Mouse (Mus musculus): Measurements from ENCODE around the gene Pla1a. TPM values are rescaled to one million over a fixed set of nuclear protein-coding genes. Genes with fewer than 3 reads are reported as not detected.
A peak's percentile ranks its signal among the peaks of the same experiment; 100 is the strongest.

The Pla1a gene
- polyA plus RNA-seq, 1 experiment from 2014 or later = 49.8 TPM

DNA sequence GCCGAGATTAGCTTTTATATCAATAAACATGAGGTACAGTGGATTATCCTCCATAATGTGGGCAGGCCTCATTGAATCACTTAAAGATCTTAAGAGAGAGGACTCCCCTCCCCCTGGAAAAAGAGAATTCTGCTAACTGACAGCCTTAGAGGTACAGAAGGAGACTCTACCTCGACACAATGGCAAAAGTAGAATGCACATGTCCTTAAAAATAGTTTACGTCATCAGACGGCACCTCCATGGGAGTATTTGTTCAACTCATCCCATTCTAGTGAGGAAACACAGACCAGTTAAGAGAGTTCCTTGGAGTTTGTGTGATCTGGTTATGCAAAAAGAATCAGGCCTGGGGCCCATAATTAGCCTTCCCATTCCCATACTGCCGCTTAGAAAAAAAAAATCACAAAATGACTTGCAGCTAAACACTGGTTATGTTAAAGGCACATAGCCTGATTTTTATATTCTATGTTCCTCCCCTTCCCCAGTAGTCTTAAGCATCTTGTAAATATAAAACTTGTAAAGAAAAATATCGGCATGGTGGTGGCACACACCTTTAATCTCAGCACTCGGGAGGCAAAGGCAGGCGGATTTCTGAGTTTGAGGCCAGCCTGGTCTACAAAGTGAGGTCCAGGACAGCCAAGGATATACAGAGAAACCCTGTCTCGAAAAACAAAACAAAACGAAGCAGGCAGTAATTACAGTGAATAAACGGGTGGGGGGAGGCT is 21.7 kb upstream of the Pla1a start:
- no peak for TF ChIP-seq EP300 (IDR thresholded peaks at IDR 0.05; ENCODE audit: low read depth)
- no peak for TF ChIP-seq CTCF (IDR thresholded peaks at IDR 0.05; ENCODE audit: low read depth)
- Histone ChIP-seq H3K27me3 (ENCODE audit: insufficient read depth, low read length) (no peaks in the 10 kb centered on the region), H3K27ac (ENCODE audit: low read depth) (no peak overlapping the region), H3K9ac (replicated peaks) (no peak overlapping the region), H3K4me1 (ENCODE audit: insufficient read depth) (peaks cover 23% of the 10 kb centered on the region), H3K4me3 (ENCODE audit: low read depth, low read length) (no peak overlapping the region), H3K9me3 (ENCODE audit: low read length) (no peaks in the 10 kb centered on the region), H3K36me3 (replicated peaks; ENCODE audit: insufficient read depth, low read length) (no peaks in the 10 kb centered on the region), H3K4me2 (ENCODE audit: low read depth, low read length) (no peak overlapping the region)
- 80% methylated on average over 11 of the region's 11 CpGs for WGBS (ENCODE audit: insufficient replicate concordance)
- ATAC-seq = no peak
- no peak for DNase-seq

DNA sequence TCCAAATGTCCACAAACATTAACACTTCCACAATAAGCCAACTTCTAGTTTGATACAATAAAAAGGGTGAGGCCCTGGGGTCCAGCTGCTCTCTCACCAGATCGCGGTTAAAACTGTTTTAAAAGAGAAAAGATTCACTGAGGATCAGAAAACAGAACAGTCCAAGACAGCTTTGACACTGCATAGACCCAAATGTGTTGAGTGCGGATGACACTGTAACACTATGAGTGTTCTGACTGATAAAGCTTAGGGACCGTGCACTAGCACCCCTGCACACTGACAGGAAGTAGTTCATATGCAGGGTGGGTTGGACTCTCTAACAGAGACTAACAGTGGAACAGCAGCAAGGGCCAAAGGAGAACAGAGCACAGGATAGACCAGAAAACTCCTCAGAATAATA is 21.0 kb upstream of the Pla1a start:
- Histone ChIP-seq H3K4me1 (ENCODE audit: insufficient read depth) (peaks cover 23% of the 10 kb centered on the region), H3K36me3 (replicated peaks; ENCODE audit: insufficient read depth, low read length) (no peaks in the 10 kb centered on the region; the same call in 1 of the 2 replicates), H3K9ac (replicated peaks) (no peak overlapping the region), H3K27me3 (ENCODE audit: insufficient read depth, low read length) (no peaks in the 10 kb centered on the region), H3K4me3 (ENCODE audit: low read depth, low read length) (no peak overlapping the region), H3K27ac (ENCODE audit: low read depth) (no peak overlapping the region), H3K4me2 (ENCODE audit: low read depth, low read length) (no peak overlapping the region), H3K9me3 (ENCODE audit: low read length) (no peaks in the 10 kb centered on the region)
- no peak for DNase-seq
- no peak for TF ChIP-seq CTCF (IDR thresholded peaks at IDR 0.05; ENCODE audit: low read depth)
- no peak for TF ChIP-seq EP300 (IDR thresholded peaks at IDR 0.05; ENCODE audit: low read depth)
- WGBS (ENCODE audit: insufficient replicate concordance) = 47% methylated on average over 4 of the region's 4 CpGs
- ATAC-seq = no peak

DNA sequence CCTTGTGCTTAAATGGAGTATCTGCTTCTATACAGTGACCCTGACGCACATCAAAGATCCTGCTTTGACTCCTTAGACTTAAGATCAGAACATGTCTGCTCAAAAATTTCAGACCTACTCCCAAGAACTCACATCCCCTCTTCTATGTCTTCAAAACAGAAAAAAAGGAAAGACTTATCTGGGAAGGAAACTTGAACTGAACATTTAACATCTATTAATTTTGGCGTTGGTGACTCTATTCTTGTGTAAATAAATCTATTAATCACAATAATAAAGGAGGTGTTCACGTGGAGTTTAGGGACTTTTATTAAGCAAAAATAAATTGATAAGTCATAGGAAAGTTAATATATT is 20.2 kb upstream of the Pla1a start:
- Histone ChIP-seq H3K4me2 (ENCODE audit: low read depth, low read length) (peak overlapping the region; percentile 85), H3K36me3 (replicated peaks; ENCODE audit: insufficient read depth, low read length) (peaks cover 2% of the 10 kb centered on the region; the same call in 1 of the 2 replicates), H3K9ac (replicated peaks) (peak overlapping the region; percentile 82), H3K27me3 (ENCODE audit: insufficient read depth, low read length) (no peaks in the 10 kb centered on the region), H3K4me3 (ENCODE audit: low read depth, low read length) (peak overlapping the region; percentile 72), H3K9me3 (ENCODE audit: low read length) (no peaks in the 10 kb centered on the region), H3K27ac (ENCODE audit: low read depth) (peak overlapping the region; percentile 96), H3K4me1 (ENCODE audit: insufficient read depth) (peaks cover 18% of the 10 kb centered on the region)
- TF ChIP-seq CTCF (IDR thresholded peaks at IDR 0.05; ENCODE audit: low read depth) (no peak), EP300 (IDR thresholded peaks at IDR 0.05; ENCODE audit: low read depth) (no peak)
- ATAC-seq (no peak), DNase-seq (no peak)
- WGBS (ENCODE audit: insufficient replicate concordance) = 35% methylated on average over 3 of the region's 3 CpGs

DNA sequence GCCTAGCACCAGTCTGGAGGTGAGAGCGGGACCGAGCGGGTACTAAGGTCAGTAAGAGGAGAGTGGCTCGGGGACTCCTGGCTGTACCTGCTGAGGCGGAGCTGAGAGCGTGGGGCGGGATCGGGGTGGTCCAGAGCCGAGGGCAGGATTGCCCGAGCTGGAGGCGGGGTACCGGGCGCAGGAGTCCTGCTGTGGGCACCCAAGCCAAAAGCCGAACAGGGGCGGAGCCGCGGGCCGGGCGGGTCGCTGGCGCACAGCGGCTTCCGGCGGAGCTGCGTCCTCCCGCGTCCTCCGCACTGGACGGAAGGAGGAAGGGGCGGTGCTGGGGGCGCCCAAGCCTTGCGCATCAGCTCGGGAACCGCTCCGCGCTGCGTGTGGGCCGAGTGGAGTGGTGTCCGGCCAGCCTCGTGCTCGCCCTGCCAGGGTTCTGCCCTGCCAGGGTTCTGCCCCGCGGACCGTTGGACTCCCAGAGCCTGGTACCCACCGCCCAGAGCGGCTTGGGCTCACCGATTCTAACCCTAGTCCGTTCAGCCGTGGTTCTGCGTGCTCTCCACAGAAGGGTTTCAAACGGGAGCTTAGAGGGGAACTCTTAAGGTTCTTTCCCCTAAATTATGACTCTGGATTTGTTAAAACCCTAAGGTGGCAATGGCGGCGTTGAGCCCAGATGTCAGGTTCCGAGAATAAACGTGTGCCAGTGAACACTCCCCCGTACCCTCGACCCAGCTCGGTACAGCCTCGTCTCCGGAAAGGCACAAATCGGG is 19.7 kb upstream of the Pla1a start, which contains the start of gene Adprh:
Adprh (minus strand) TSS at position 262 of the 761 bp plus-strand sequence.
- 1% methylated on average over 39 of the region's 61 CpGs for WGBS (ENCODE audit: insufficient replicate concordance)
- TF ChIP-seq CTCF (IDR thresholded peaks at IDR 0.05; ENCODE audit: low read depth) (no peak), EP300 (IDR thresholded peaks at IDR 0.05; ENCODE audit: low read depth) (no peak)
- Histone ChIP-seq H3K9me3 (ENCODE audit: low read length) (no peaks in the 10 kb centered on the region), H3K36me3 (replicated peaks; ENCODE audit: insufficient read depth, low read length) (peaks cover 5% of the 10 kb centered on the region), H3K4me1 (ENCODE audit: insufficient read depth) (peaks cover 18% of the 10 kb centered on the region), H3K27ac (ENCODE audit: low read depth) (peak within 1 kb of the TSS; percentile 96), H3K27me3 (ENCODE audit: insufficient read depth, low read length) (no peaks in the 10 kb centered on the region), H3K4me3 (ENCODE audit: low read depth, low read length) (peak within 1 kb of the TSS; percentile 72), H3K4me2 (ENCODE audit: low read depth, low read length) (peak within 1 kb of the TSS; percentile 85), H3K9ac (replicated peaks) (peak within 1 kb of the TSS; percentile 82)
- ATAC-seq = peak; percentile 96
- peak; percentile 94 for DNase-seq

DNA sequence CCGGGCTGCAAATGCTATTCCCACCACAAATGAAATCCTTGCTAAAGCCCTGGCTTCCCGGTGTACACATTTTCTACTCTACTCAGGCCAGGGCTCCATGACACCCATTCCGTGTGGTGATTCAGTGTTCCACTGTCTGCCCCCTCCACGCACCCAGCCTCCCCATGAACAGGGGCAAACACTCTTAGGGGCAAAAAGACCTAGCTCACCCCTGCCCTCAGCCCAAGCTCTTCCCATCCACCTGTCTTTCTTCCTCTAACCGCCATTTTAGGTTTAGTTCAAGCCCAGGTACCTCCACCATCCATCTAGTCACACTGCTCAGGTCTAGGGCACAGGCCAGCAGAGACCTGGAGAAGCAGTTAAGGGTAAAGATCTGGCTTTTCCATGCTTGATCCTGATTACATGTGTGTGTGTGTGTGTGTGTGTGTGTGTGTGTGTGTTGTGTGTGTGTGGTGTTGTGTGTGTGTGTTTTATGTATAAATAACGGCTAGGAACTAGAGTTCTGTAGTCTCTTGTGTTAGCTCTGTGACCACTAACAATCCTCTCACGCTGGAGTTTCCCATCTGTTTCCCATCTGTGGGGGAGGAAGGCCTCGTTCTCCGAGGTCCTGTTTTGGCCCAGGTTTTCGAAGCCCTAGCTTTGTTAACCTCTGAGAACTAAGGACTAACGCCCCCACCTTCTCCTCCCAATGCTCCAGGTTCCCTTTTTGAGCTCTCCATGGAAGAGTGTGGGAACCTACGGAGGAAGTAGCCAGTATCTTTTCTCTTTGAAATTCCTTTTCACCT is 18.7 kb upstream of the Pla1a start:
- WGBS (ENCODE audit: insufficient replicate concordance) = 46% methylated on average over 12 of the region's 12 CpGs
- H3K36me3 ChIP-seq (replicated peaks; ENCODE audit: insufficient read depth, low read length) = peaks cover 14% of the 10 kb centered on the region
- H3K9me3 ChIP-seq (ENCODE audit: low read length) = no peaks in the 10 kb centered on the region
- peak overlapping the region; percentile 82 for H3K9ac ChIP-seq (replicated peaks)
- peak overlapping the region; percentile 96 for H3K27ac ChIP-seq (ENCODE audit: low read depth)
- peak overlapping the region; percentile 72 for H3K4me3 ChIP-seq (ENCODE audit: low read depth, low read length)
- ATAC-seq (no peak), DNase-seq (no peak)
- H3K27me3 ChIP-seq (ENCODE audit: insufficient read depth, low read length) = no peaks in the 10 kb centered on the region
- peak overlapping the region; percentile 85 for H3K4me2 ChIP-seq (ENCODE audit: low read depth, low read length)
- H3K4me1 ChIP-seq (ENCODE audit: insufficient read depth) = peaks cover 18% of the 10 kb centered on the region
- TF ChIP-seq CTCF (IDR thresholded peaks at IDR 0.05; ENCODE audit: low read depth) = no peak
- TF ChIP-seq EP300 (IDR thresholded peaks at IDR 0.05; ENCODE audit: low read depth) = no peak

DNA sequence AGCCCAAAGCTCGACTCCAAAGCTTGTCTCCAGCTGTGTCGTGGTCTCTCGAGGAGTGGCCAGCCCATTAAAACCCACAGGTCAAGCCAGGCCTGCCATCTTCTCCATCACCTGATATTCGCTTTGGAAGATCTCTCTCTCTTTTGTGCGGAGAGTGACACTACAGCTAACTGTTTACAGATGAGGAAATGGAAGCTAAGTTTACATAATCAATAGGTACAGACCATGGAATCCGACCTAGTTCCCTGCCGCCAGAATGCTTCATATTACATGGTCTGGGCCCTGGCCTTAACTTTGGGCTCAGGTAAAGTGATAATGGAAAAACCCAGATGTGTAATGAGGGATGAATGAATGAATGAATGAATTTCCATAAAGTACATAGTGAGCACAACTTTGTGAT is 17.8 kb upstream of the Pla1a start:
- TF ChIP-seq EP300 (IDR thresholded peaks at IDR 0.05; ENCODE audit: low read depth) (peak; percentile 65; the same call in 1 of the 2 replicates), CTCF (IDR thresholded peaks at IDR 0.05; ENCODE audit: low read depth) (no peak)
- DNase-seq = no peak
- Histone ChIP-seq H3K36me3 (replicated peaks; ENCODE audit: insufficient read depth, low read length) (peaks cover 19% of the 10 kb centered on the region), H3K4me3 (ENCODE audit: low read depth, low read length) (no peak overlapping the region), H3K9ac (replicated peaks) (no peak overlapping the region), H3K27me3 (ENCODE audit: insufficient read depth, low read length) (no peaks in the 10 kb centered on the region), H3K9me3 (ENCODE audit: low read length) (no peaks in the 10 kb centered on the region), H3K27ac (ENCODE audit: low read depth) (peak overlapping the region; percentile 73), H3K4me1 (ENCODE audit: insufficient read depth) (peaks cover 18% of the 10 kb centered on the region), H3K4me2 (ENCODE audit: low read depth, low read length) (peak overlapping the region; percentile 27; the same call in 1 of the 2 replicates)
- WGBS (ENCODE audit: insufficient replicate concordance) = 63% methylated on average over 7 of the region's 7 CpGs
- peak; percentile 37 for ATAC-seq

Measured in liver, postnatal 0 days (tissue).